Mouse (Mus musculus) G1E-ER4 (cell line): ENCODE measurements around the gene 9330161L09Rik. TPM values are rescaled to one million over a fixed set of nuclear protein-coding genes. Genes with fewer than 3 reads are reported as not detected.

Experiments used
- GATA1 ChIP-seq: IDR thresholded peaks from one replicate; pipeline ENCODE4 v1.8.0; 2012; ENCODE audit warnings: low read length, inconsistent platforms
- polyA plus RNA-seq: library from polyadenylated mRNA; stranded (reverse); fragments of >175 nt; gene quantifications from 2 replicates; pipeline ENCODE4 v1.2.3, GENCODE M21; 2012

9330161L09Rik gene
- polyA plus RNA-seq, 1 experiment: not detected

GRCm38 (mm10) chr12:103395486-103396275 lies 11.9 kb downstream of the 9330161L09Rik start:
- TF ChIP-seq GATA1: no peak

- TF ChIP-seq GATA1: peak; percentile 99
These were observed 14.1 kb downstream of the 9330161L09Rik start for GRCm38 (mm10) chr12:103393528-103393927.

GRCm38 (mm10) chr12:103391098-103391497 lies 16.5 kb downstream of the 9330161L09Rik start:
- no peak for TF ChIP-seq GATA1

GRCm38 (mm10) chr12:103389982-103390381 lies 17.6 kb downstream of the 9330161L09Rik start:
- no peak for TF ChIP-seq GATA1

GRCm38 (mm10) chr12:103389348-103389727 lies 18.3 kb downstream of the 9330161L09Rik start:
- no peak for TF ChIP-seq GATA1

- no peak for TF ChIP-seq GATA1
These were observed 18.9 kb downstream of the 9330161L09Rik start, which contains the start of gene Otub2 for GRCm38 (mm10) chr12:103388505-103389347. Otub2 (plus strand) TSS chr12:103388682.

- TF ChIP-seq GATA1: no peak
These were observed 27.4 kb downstream of the 9330161L09Rik start for GRCm38 (mm10) chr12:103380226-103380625.

- TF ChIP-seq GATA1: no peak
These were observed 30.8 kb downstream of the 9330161L09Rik start for GRCm38 (mm10) chr12:103376774-103377173.

- no peak for TF ChIP-seq GATA1
These were observed 31.5 kb downstream of the 9330161L09Rik start for GRCm38 (mm10) chr12:103376124-103376523.

- no peak for TF ChIP-seq GATA1
These were observed 33.9 kb downstream of the 9330161L09Rik start for GRCm38 (mm10) chr12:103373530-103374236.

- no peak for TF ChIP-seq GATA1
These were observed 35.9 kb downstream of the 9330161L09Rik start for GRCm38 (mm10) chr12:103371711-103372110.

- TF ChIP-seq GATA1: no peak
These were observed 36.8 kb downstream of the 9330161L09Rik start for GRCm38 (mm10) chr12:103370861-103371260.

GRCm38 (mm10) chr12:103368777-103369176 lies 38.8 kb downstream of the 9330161L09Rik start:
- no peak for TF ChIP-seq GATA1

- TF ChIP-seq GATA1: no peak
These were observed 39.3 kb downstream of the 9330161L09Rik start for GRCm38 (mm10) chr12:103368326-103368669.

- no peak for TF ChIP-seq GATA1
These were observed 39.8 kb downstream of the 9330161L09Rik start for GRCm38 (mm10) chr12:103367620-103368325.
